Mouse (Mus musculus): ENCODE data around the gene Pbx3.

The Pbx3 gene

DNA sequence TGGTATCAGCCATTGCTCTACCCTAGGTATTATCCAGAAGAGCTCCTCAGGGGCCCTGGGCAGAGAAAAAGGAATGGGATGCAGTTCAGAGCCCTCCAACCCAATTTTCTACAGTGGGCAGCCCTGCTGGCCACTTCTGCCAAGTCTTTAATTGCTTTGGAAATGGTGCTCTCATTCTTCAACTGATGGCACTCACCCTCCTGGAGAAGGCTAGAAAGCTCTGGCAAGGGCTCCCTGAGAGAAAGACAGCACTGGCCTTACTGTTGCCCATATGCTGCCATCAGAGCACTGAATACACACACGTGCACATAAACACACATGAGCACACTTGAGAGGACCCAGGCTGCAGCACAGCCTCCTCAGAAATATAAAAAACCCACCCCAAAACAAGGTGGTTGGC lies 193.6 kb downstream of the Pbx3 start:
- CTCF ChIA-PET = no interaction called here
- POLR2A ChIA-PET = no interaction called here

DNA sequence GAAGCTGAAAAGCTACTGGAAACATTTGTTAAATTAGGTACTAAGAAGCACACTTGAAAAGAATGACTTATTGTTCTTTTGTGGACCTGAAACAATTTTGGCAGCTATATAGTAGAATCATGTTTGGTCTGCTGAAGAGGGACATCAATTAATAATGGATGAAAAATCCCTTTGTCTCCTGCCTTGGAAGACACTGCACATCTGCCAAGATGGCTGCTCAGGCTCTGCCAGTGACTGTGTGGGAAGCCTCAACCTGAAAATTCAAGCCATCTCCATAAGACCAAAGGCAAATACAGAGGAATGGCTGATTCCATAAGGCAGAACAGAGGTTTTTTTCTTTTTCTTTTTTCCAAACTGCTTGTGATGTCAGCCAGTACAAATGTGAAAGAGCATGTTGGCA lies 194.3 kb downstream of the Pbx3 start:
- POLR2A ChIA-PET = interaction anchor here in 1 of 4 experiments (2.0 kb wide), 1 partner anchor 9 kb away, joined by 4 read pairs; no protein-coding TSS in a partner anchor
- CTCF ChIA-PET = no interaction called here

DNA sequence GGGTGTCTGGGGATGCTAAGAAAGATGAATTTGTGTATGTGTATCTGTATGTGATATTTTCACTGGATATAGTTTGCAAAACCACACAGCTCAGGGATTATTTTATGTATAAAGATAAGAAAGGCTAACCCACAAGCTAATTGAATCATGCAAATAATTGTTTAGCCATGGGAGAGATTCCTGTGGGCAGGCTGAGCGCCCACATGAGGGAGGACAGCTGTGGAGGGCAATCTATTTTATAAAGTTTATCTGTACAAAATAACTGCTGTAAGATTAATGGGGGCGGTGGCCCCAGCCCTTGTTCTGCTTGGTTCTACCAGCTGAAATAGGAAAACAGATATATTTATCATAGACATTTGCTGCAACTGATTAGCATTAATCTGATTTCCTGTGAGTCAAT lies 202.5 kb downstream of the Pbx3 start:
- ChIA-PET CTCF (no interaction called here), POLR2A (no interaction called here)

DNA sequence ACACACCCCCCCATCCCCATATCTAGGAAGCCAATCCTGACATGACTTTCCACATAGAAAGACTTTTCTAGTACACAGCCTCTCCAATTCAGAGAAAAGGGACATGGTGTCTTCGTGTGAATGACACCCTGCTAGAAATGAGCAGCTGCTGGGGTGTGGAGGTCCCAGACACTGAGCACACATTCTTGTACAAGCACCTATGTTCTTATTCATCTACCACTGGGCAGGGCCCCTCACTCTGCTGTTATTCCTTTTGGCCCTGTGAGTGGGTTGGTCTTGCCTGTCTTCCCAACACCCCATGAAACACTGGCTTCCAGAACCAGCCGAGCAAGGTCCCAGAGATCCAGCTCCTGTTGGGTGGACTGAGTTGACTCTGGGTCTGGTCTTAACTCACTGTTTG lies 203.3 kb downstream of the Pbx3 start:
- ChIA-PET POLR2A (no interaction called here), CTCF (no interaction called here)

DNA sequence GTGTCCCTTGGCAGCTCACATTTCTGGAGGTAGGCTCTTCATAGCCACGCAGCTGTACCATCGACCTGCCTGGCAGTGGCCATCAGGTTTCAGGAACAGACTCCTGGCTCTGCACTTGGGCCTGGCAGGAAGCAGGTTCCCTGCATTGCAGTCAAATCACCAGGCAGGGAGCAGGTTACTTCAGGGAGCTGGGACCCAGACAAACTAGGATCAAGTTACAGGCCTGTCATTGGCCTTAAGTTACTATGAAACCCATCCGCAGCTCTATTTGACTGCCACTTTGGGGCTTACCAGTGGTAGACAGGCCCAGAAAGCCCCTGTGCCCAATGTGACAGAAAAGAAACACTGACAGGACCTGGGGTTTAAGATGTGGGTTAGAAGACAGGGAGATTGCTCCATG lies 204.8 kb downstream of the Pbx3 start:
- ChIA-PET POLR2A (no interaction called here), CTCF (no interaction called here)

DNA sequence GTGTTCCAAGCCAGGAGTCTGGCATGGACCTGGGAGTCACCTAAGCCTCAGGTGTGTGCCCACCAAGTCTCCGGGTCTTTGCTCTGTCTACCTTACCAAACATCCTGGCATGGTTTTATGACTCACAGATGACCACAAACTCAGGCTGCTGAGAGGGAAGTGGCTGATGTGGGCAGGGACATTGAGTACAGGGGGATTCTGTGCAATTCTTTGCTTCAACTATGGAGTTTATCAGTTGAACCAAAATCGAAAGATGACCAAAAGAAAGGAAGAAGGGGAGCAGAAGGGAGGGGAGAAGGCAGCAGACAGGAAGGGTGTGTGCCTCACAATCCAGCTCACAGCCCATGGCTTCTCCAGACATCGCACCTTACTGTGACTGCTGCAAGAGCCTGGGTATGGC lies 210.5 kb downstream of the Pbx3 start:
- ChIA-PET POLR2A (interaction anchor here in 1 of 4 experiments (0.6 kb wide), 1 partner anchor 1802 kb away, joined by 3 read pairs; no protein-coding TSS in a partner anchor), CTCF (no interaction called here)

DNA sequence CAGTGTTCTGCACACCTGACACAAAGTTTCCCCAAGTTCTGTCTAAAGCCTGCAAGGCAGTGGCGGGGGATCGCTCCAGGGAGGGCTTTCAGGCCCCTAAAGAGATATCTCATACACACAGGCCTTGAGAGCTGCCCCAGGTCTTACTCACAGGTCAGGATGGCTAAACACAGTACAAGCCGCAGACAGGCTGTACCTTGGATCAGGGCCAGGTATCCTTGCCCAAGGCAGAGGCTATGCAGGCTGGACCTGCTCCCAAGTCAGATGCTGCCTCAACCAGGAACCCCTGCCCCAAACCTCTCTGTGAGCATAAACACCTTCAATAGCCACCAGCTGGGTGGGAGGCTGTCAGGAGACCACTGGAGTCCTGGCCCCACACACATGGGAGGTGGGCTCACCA lies 215.2 kb downstream of the Pbx3 start:
- CTCF ChIA-PET = no interaction called here

DNA sequence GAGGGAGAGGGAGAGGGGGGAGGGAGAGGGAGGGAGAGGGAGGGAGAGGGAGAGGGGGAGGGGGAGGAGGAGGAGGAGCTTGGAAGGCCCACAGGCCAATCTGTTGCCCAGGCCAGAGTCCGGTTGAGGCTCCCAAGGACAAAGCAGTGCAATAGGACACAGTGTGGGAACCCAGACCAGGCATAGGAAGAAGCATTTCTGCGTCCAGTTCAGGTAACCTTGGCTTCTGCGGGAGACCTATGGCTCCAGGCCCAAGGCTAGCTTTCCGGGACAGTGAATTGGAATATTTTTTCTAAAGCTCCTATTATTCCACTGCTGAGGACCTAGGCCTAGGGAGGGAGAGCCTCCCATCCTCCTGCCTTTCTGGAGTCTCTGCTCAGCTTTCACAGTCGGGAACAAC lies 218.1 kb downstream of the Pbx3 start:
- CTCF ChIA-PET = interaction anchor here in 1 of 4 experiments (0.7 kb wide), 1 partner anchor 1466 kb away, joined by 3 read pairs; no protein-coding TSS in a partner anchor

More for the DNA sequence above, 215.2 kb downstream of the Pbx3 start:
- POLR2A ChIA-PET = interaction anchor here in 1 of 4 experiments (0.9 to 1.2 kb wide), 2 partner anchors 11 to 18 kb away, joined by 3 read pairs; no protein-coding TSS in a partner anchor

DNA sequence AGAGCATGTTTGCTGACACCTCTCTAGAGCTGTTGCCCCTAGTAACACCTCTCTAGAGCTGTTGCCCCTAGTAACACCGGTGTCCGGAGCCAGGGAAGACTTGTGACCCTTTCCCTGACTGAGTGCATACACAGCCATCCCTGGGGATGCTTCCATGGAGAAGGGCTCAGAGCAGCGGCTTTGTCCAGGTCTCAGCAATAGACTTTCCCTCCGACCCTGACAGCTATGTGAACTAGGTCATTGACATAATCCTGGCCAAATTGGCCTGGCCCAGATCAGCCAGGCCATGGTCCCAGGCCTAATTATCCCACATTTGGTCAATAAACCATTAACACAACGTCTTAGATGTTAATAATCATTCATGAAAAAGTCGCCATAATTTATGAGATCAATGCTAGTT lies 219.6 kb downstream of the Pbx3 start:
- ChIA-PET POLR2A (interaction anchor here in 2 of 4 experiments (0.6 kb wide), 2 partner anchors 161 to 1296 kb away, joined by 3 to 6 read pairs; no protein-coding TSS in a partner anchor), CTCF (interaction anchor here in 1 of 4 experiments (0.6 kb wide), 1 partner anchor 42 kb away, joined by 6 read pairs; no protein-coding TSS in a partner anchor)

More for the DNA sequence above, 218.1 kb downstream of the Pbx3 start:
- POLR2A ChIA-PET = interaction anchor here in 2 of 4 experiments (0.6 to 0.7 kb wide), 2 partner anchors 33 to 219 kb away, joined by 3 read pairs; no protein-coding TSS in a partner anchor

DNA sequence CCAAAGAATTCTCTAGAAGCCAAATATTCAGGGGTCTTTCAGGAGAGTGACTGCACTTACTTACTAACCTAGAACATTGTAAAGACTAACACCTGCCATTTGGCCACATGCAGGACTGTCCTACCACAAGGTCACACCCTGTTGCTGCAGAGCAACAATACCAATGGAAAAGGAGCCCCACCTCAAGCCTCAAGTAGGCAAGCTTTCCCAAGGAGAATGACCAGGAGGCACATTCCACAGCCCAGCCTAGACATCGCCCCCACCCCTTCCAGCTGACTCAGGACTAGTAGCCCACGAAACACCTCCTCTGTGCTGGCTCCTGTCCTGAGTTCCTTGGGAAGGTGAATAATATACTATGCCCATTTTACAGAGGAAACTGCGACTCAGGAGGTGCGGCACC lies 222.4 kb downstream of the Pbx3 start:
- POLR2A ChIA-PET = interaction anchor here in 2 of 4 experiments (0.7 kb wide), 2 partner anchors 549 to 654 kb away, joined by 3 read pairs; no protein-coding TSS in a partner anchor

DNA sequence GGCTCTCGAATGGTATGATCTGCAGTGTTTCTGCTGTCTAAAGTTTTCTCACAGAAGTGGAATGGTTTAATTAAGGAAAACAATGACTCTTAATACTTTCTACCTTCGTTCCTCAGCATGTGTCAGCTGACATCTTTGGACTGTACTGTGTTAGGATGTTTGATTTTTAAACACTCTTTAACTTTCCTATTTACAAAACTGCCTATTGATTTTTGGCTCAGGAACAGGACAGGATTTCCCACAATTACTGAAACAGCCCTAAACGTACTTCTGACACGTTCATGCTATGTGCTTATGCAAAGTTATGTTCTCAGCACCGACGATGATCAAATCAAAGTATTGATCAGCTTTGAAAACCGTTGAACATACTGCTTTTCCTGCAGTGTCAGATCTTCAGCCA lies 224.7 kb downstream of the Pbx3 start:
- ChIA-PET POLR2A (interaction anchor here in 2 of 4 experiments (1.2 to 1.4 kb wide), 2 partner anchors 9 to 16 kb away, joined by 3 read pairs; no protein-coding TSS in a partner anchor), CTCF (no interaction called here)

More for the DNA sequence above, 222.4 kb downstream of the Pbx3 start:
- CTCF ChIA-PET = interaction anchor here in 1 of 4 experiments (0.6 to 0.7 kb wide), 2 partner anchors 230 to 468 kb away, joined by 4 to 5 read pairs; no protein-coding TSS in a partner anchor

DNA sequence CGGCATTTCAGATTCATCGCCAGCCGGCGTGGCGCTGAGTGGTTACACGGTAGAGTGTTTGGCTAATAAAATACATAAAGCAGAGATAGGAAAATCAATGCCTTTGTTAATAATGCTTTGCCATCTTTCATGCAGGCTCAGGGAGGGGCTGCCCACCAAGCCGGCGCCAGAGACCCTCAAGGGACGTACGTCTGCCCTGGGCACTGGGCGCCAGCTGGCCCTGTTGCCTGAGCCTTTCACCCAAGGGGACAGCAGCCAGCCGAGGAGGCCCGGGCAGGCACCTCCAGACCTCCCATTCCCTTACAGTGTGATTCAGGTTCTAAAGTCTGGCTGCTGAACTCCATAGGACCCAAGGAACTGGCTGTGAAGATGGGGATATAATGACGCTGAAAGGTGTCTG lies 225.5 kb downstream of the Pbx3 start:
- CTCF ChIA-PET = no interaction called here
- POLR2A ChIA-PET = interaction anchor here in 1 of 4 experiments (0.8 kb wide), 1 partner anchor 10 kb away, joined by 3 read pairs; no protein-coding TSS in a partner anchor

DNA sequence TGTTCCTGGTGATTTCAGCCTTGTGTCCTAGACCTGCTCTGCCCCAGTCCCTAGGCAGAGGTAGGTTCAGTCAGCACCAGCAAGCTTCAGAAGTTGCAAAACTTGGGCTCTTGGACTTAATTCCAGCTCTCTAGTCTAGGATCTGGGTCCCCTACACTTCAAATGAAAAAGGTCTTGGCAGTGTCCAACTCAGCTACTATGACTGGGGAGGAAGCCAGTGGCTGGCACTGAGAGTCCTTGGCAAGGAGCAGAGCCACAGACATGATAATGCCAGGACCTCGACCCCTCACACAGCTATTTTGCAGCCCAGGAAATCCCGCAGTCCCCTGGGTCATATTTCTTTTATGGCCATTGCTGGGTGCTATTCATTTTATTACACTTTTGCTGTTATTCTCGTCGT lies 225.9 kb downstream of the Pbx3 start:
- CTCF ChIA-PET = no interaction called here
- POLR2A ChIA-PET = interaction anchor here in 1 of 4 experiments (0.8 kb wide), 1 partner anchor 10 kb away, joined by 3 read pairs; no protein-coding TSS in a partner anchor

DNA sequence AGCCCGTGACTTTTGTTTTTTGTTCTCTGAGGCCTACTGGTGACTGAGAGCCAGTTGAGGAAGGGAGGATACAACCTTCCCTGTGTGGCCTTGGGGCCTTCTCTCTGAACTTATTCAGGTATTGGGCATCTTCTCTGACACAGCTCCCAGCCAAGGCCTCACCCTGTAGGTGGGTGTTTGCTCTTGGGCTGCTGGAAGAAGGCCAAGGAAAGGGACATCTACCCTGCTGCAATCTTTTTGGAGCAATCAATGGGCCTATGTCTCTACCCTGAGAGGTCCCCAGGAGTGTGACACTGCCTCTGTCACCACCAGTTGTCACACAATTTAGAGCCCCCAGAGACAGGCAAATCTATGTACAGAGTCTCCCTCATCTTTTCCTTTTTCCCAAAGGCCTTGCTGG lies 226.5 kb downstream of the Pbx3 start:
- POLR2A ChIA-PET = interaction anchor here in 2 of 4 experiments (0.6 to 0.8 kb wide), 2 partner anchors 11 to 791 kb away, joined by 3 read pairs; no protein-coding TSS in a partner anchor
- CTCF ChIA-PET = no interaction called here

DNA sequence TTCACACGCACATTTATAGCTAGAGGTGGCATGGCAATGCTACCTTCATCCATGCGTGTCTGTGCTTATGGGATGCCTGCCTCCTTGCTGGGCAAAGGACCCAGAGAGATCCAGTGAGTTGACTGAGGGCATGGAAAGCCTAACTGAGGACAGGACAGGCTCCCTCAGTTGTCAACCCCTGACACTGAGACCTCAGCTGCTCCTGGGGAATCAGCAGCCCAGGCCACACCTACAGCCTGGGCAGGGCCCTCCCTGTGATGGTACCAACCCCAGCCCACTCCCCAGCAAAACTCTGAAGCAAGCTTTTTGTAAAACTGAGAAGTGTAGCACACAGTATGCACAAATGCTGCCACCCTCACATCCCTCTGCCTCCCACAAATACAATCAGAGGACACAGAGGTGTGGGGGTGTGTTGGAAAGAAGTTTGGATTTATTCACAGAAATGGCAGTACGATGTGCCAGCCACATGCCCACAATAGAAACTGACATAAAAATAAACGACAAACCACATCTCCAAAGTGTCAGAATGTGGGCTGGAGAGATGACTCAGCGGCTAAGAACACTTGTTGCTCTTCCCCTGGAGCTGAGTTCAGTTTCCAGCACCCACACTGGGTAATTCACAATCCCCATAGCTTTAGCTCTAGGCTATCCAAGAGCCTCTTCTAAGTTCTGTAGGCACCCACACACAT lies 233.3 kb downstream of the Pbx3 start:
- ChIA-PET CTCF (no interaction called here), POLR2A (interaction anchor here in 2 of 4 experiments (1.1 to 1.3 kb wide), 3 partner anchors 9 to 19 kb away, joined by 3 read pairs; no protein-coding TSS in a partner anchor)

DNA sequence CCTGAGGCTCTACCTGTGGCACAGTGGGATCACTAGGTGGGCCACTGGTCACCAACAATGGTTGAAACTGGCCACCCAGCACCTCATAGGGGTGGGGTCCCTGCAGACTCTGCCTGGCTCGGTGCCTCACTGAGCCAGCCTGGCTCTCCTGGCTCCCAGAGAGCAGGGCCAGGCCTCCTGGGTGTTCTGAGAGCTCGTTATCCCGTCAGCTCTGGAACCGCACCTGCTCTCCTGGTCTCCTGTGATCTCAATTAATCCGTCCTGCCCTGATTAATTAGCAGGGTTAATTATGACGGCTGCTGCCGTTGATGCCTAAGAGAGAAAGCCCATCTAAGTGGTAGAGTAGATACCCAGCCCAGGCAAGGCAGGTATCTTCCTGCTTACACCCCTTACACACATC lies 237.6 kb downstream of the Pbx3 start:
- ChIA-PET CTCF (no interaction called here), POLR2A (no interaction called here)

DNA sequence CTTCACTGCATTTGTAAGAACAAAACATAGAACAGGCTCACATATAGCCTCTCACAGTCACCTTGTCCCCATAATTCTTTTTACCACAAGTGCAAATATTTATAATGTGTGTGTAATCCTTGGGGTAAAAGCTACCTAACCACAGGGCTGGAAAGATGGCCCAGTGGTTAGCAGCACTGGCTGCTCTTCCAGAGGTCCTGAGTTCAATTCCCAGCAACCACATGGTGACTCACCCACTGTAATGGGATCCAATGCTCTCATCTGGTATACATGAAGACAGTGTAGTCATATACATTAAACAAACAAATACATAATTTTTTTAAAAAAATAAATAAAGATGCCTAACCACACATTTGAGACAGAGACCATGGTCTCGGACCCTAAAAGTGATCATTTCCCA lies 240.2 kb downstream of the Pbx3 start:
- CTCF ChIA-PET = no interaction called here
- POLR2A ChIA-PET = interaction anchor here in 2 of 4 experiments (0.5 to 1.2 kb wide), 2 partner anchors 16 to 104 kb away, joined by 3 to 6 read pairs; no protein-coding TSS in a partner anchor

DNA sequence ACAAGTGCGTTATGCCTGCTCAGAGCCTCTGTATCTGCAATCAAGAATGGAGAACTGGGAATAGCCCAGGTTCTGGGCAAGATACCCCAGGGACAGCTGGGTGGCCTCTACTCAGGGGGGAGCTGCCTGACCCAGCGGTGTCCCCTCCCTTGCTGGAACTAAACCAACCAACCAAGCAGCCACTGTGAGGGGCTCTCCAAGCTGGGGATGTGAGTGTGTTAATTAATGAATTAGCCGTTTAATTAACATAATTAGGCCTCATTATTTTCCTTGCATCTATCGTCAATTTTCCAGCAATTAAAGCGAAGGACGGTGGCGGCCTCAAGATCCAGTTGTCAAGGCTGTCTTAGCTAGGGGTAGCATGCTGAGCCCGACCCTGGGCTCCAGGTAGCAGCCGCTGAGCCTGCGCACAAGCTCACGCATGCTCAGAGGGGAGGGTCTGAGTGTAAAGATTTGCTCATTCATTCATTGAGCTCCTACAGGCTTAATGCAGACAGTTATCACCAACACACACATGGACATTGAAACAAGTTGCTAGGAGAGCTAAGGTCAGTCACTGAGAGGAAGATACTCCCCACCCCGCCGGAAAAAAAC lies 243.2 kb downstream of the Pbx3 start:
- POLR2A ChIA-PET = interaction anchor here in 3 of 4 experiments (0.6 to 1.3 kb wide), 3 partner anchors 10 to 174 kb away, joined by 3 to 4 read pairs (median 3); no protein-coding TSS in a partner anchor
- CTCF ChIA-PET = no interaction called here

DNA sequence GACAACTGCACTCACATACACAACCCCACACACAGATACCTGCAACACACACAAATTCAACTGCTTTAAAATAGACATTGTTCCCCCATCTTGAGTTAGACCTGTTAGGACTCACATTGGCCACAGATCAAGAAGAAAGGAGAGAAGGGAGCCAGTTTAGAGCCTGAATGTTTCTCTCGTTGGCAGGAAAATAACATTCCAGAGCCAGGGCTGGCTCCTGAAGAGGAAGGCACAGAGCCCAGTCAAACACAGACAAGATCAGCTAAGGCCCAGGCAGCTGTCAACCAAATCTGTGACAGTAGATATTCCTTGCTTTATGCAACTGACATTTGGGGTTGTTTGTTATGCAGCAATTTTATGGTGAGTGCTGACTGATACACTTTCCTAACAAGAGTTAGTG lies 245.1 kb downstream of the Pbx3 start:
- ChIA-PET CTCF (no interaction called here), POLR2A (no interaction called here)

DNA sequence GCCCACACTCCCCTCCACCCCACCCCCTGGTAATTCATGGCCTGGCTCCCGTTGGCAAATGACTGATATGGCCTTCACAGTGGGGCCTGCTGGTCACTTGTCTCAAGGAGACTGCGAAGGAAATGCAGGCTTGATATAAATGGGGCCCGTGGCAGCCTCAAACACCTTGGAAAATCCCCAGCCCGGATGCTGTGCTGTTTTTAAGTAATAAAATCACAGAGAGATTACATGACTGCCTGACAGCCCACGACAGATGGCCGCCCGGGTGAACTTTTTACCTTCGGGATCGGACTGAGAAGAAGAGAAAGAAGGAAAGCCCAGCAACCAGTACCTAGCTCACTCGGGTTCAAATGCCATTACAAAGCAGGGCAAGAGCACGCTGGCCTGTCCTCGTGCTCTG lies 249.0 kb downstream of the Pbx3 start:
- ChIA-PET CTCF (no interaction called here), POLR2A (no interaction called here)

Data from embryonic stem cell, embryonic (primary cell).